Mouse (Mus musculus) thymus, postnatal 0 days (tissue): ENCODE data around the gene Ltbp3. TPM values are rescaled to one million over a fixed set of nuclear protein-coding genes. Genes with fewer than 3 reads are reported as not detected.
A peak's percentile ranks its signal among the peaks of the same experiment; 100 is the strongest.

Source experiments
- DNase-seq: peaks from one replicate; pipeline ENCODE4 v3.0.0-alpha.2; 2015; ENCODE audit warnings: low spot score
- polyA plus RNA-seq: library from polyadenylated mRNA; unstranded; fragments of >200 nt; fragmentation: Nextera tagmentation; extraction: Ambion mirVana; gene quantifications from 2 replicates; pipeline ENCODE4 v1.2.1, GENCODE M21; 2015

The Ltbp3 gene
- polyA plus RNA-seq, 1 experiment from 2014 or later: 9.7 TPM

GRCm38 (mm10) chr19:5750951-5751350 is 10.2 kb downstream of the Ltbp3 start:
- no peak for DNase-seq

- peak; percentile 55 for DNase-seq
Measured at GRCm38 (mm10) chr19:5751742-5752141, 11.0 kb downstream of the Ltbp3 start.

- DNase-seq: no peak
Measured at GRCm38 (mm10) chr19:5756321-5756985, 15.7 kb downstream of the Ltbp3 start.

GRCm38 (mm10) chr19:5756991-5757636 is 16.4 kb downstream of the Ltbp3 start:
- DNase-seq: no peak

- DNase-seq: no peak
Measured at GRCm38 (mm10) chr19:5758878-5759403, 18.2 kb downstream of the Ltbp3 start.

- no peak for DNase-seq
Measured at GRCm38 (mm10) chr19:5763163-5763562, 22.5 kb downstream of the Ltbp3 start.

GRCm38 (mm10) chr19:5767271-5767670 is 26.6 kb downstream of the Ltbp3 start:
- no peak for DNase-seq

GRCm38 (mm10) chr19:5770311-5770710 is 29.6 kb downstream of the Ltbp3 start:
- no peak for DNase-seq

- DNase-seq: peak; percentile 87
Measured at GRCm38 (mm10) chr19:5770925-5771860, 30.5 kb downstream of the Ltbp3 start, which contains the start of gene Scyl1. Gene Scyl1, minus strand, starts transcription at chr19:5771419.

GRCm38 (mm10) chr19:5777387-5778032 is 36.8 kb downstream of the Ltbp3 start:
- DNase-seq: no peak

GRCm38 (mm10) chr19:5778312-5778711 is 37.6 kb downstream of the Ltbp3 start:
- DNase-seq: no peak

- no peak for DNase-seq
Measured at GRCm38 (mm10) chr19:5780203-5780602, 39.5 kb downstream of the Ltbp3 start.

GRCm38 (mm10) chr19:5781532-5781931 is 40.8 kb downstream of the Ltbp3 start:
- no peak for DNase-seq

- no peak for DNase-seq
Measured at GRCm38 (mm10) chr19:5782121-5782520, 41.4 kb downstream of the Ltbp3 start.

GRCm38 (mm10) chr19:5784958-5785577 is 44.4 kb downstream of the Ltbp3 start:
- DNase-seq: no peak

GRCm38 (mm10) chr19:5786441-5787114 is 45.9 kb downstream of the Ltbp3 start:
- DNase-seq: peak; percentile 89

GRCm38 (mm10) chr19:5787128-5787635 is 46.5 kb downstream of the Ltbp3 start:
- DNase-seq: peak; percentile 91

GRCm38 (mm10) chr19:5787920-5788319 is 47.2 kb downstream of the Ltbp3 start:
- DNase-seq: no peak

GRCm38 (mm10) chr19:5788620-5789019 is 47.9 kb downstream of the Ltbp3 start:
- DNase-seq: no peak

- DNase-seq: no peak
Measured at GRCm38 (mm10) chr19:5789066-5789465, 48.4 kb downstream of the Ltbp3 start.
